Mouse (Mus musculus): ENCODE measurements around the gene Iffo1.
"Not testable (repeated sequence)": the region's sequence is repeated elsewhere in the genome, so short reads cannot be mapped to it uniquely, and the experiment has no call there.

Gene Iffo1

GRCm38 (mm10) chr6:125160854-125161760 lies 16.1 kb downstream of the Iffo1 start:
- DNase-seq (ENCODE audit: low spot score) = no peak

- DNase-seq (ENCODE audit: low spot score) = peak; percentile 52
Measured at GRCm38 (mm10) chr6:125161971-125162370, 16.9 kb downstream of the Iffo1 start.

GRCm38 (mm10) chr6:125162615-125163305 lies 17.7 kb downstream of the Iffo1 start:
- not testable (repeated sequence) for DNase-seq (ENCODE audit: low spot score)

- no peak for DNase-seq (ENCODE audit: low spot score)
Measured at GRCm38 (mm10) chr6:125163801-125164657, 19.0 kb downstream of the Iffo1 start.

GRCm38 (mm10) chr6:125164672-125165327 lies 19.8 kb downstream of the Iffo1 start:
- DNase-seq (ENCODE audit: low spot score) = no peak

- peak; percentile 86 for DNase-seq (ENCODE audit: low spot score)
Measured at GRCm38 (mm10) chr6:125165328-125165891, 20.4 kb downstream of the Iffo1 start.

GRCm38 (mm10) chr6:125166051-125166751 lies 21.2 kb downstream of the Iffo1 start, which contains the start of gene Gapdh:
Gene Gapdh (minus strand): TSS chr6:125166467.
- DNase-seq (ENCODE audit: low spot score) = no peak

- no peak for DNase-seq (ENCODE audit: low spot score)
Measured at GRCm38 (mm10) chr6:125166861-125167650, 22.0 kb downstream of the Iffo1 start.

GRCm38 (mm10) chr6:125168086-125168485 lies 23.0 kb downstream of the Iffo1 start:
- DNase-seq (ENCODE audit: low spot score) = no peak

- no peak for DNase-seq (ENCODE audit: low spot score)
Measured at GRCm38 (mm10) chr6:125170194-125170593, 25.2 kb downstream of the Iffo1 start.

GRCm38 (mm10) chr6:125172474-125172873 lies 27.4 kb downstream of the Iffo1 start:
- no peak for DNase-seq (ENCODE audit: low spot score)

GRCm38 (mm10) chr6:125173256-125173655 lies 28.2 kb downstream of the Iffo1 start:
- DNase-seq (ENCODE audit: low spot score) = no peak

- no peak for DNase-seq (ENCODE audit: low spot score)
Measured at GRCm38 (mm10) chr6:125175469-125175868, 30.4 kb downstream of the Iffo1 start.

- DNase-seq (ENCODE audit: low spot score) = no peak
Measured at GRCm38 (mm10) chr6:125179601-125180000, 34.6 kb downstream of the Iffo1 start.

GRCm38 (mm10) chr6:125182133-125182532 lies 37.1 kb downstream of the Iffo1 start:
- no peak for DNase-seq (ENCODE audit: low spot score)

GRCm38 (mm10) chr6:125186203-125186602 lies 41.2 kb downstream of the Iffo1 start:
- no peak for DNase-seq (ENCODE audit: low spot score)

- no peak for DNase-seq (ENCODE audit: low spot score)
Measured at GRCm38 (mm10) chr6:125190816-125191215, 45.8 kb downstream of the Iffo1 start.

GRCm38 (mm10) chr6:125191332-125192015 lies 46.4 kb downstream of the Iffo1 start, which contains the start of the genes Ncapd2 and Mrpl51:
Gene Ncapd2 (minus strand): TSS chr6:125191701.
Gene Mrpl51 (plus strand): TSS chr6:125191801.
- DNase-seq (ENCODE audit: low spot score) = peak; percentile 99
